Mouse (Mus musculus) spleen, adult 2 months (tissue): ENCODE data around the gene Zmym1.

Experiments
- CTCF ChIP-seq: fragments of 200-500 bp; IDR thresholded peaks from 2 replicates; pipeline ENCODE4 v1.5.1; 2011; ENCODE audit warnings: mild to moderate bottlenecking, inconsistent platforms; ENCODE audit not compliant: insufficient read depth, insufficient read length, insufficient replicate concordance; ENCODE audit errors: extremely low read depth
- POLR2A ChIP-seq: fragments of 200-500 bp; IDR thresholded peaks from 2 replicates; pipeline ENCODE4 v1.6.1; 2011; ENCODE audit warnings: low read depth, low read length, inconsistent platforms

- TF ChIP-seq CTCF, result no peak
- TF ChIP-seq POLR2A, result no peak
Measured at GRCm38 (mm10) chr4:127038828-127039349, 22.1 kb downstream of the Zmym1 start.
